Mouse (Mus musculus) cerebellum, adult 18-20 months (tissue): ENCODE measurements at regions not wholly inside any gene's neighbourhood (a gene's known extent, or its start where the extent isn't known, plus 50 kb on each side); places are given as distances from the start of the nearest gene placed in this dataset.
"Not testable (repeated sequence)": the region's sequence is repeated elsewhere in the genome, so short reads cannot be mapped to it uniquely, and the experiment has no call there.

Experiments used
- DNase-seq, 2 experiments: peaks; one replicate each; pipeline ENCODE4 v3.0.0; 2021

GRCm38 (mm10) chr15:8766208-8766607 lies 55.6 kb upstream of the Slc1a3 start:
- DNase-seq = not testable (repeated sequence)

- DNase-seq = no peak
These were observed 51.2 kb upstream of the Slc1a3 start for GRCm38 (mm10) chr15:8761741-8762271.

GRCm38 (mm10) chr15:8761132-8761531 lies 50.6 kb upstream of the Slc1a3 start:
- DNase-seq = no peak
